Mouse (Mus musculus) adrenal gland (tissue): ENCODE results near the gene A930009A15Rik.

Source experiments
- intact Hi-C: fragments of 180-260 bp; cut with DNase I; formaldehyde crosslinking; loops from one replicate; pipeline ENCODE4 v1.15.1; 2025
- long read RNA-seq, 2 experiments: library from polyadenylated mRNA; unstranded; transcript quantifications; one replicate each; pipeline ENCODE4 v2.0.0; 2020; ENCODE audit warnings: borderline replicate concordance in 1 of 2; ENCODE audit not compliant: insufficient replicate concordance in 1 of 2

A930009A15Rik gene
- long read RNA-seq, experiment 1, result 0 reads
- long read RNA-seq, experiment 2, result 0 reads

DNA sequence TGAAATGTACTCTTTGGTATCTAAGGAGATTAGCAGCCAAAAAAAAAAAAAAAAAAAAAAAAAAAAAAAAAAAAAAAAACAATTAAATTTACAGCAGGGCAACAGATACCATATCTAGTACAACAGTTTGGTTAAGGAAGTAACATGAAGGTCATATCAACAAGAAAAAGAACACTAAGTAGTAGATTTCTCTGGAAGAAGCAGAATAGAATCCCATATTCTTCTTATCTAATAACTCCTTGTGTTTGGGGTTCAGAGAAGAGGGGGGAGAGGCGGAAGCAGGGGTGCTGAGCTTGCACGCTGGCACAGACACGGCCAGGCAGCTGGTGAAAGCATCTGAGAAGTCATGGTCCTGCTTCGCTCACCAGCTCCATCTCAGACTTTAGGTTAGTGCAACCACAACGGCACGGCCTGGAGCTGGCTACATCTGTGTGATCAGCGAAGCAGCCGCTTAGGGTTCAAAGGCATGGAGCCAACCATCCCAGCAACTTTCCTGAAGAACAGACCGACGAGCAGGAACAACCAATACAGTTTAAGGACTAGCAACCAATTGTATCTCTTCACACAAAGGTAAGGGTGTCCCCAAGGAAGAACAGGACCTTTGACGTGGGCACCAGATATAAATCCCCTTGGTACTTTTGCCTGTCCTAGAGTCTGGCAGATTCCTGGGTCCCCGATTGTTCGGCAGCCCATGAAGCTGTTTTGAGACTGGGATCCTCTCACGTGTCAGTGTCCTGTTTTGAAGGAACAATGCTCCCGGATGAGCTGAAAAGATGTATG, at the start of gene A930009A15Rik:
Gene A930009A15Rik, plus strand, starts transcription at position 275 of the 780 bp plus-strand sequence.
- intact Hi-C loops, result no loop called here

DNA sequence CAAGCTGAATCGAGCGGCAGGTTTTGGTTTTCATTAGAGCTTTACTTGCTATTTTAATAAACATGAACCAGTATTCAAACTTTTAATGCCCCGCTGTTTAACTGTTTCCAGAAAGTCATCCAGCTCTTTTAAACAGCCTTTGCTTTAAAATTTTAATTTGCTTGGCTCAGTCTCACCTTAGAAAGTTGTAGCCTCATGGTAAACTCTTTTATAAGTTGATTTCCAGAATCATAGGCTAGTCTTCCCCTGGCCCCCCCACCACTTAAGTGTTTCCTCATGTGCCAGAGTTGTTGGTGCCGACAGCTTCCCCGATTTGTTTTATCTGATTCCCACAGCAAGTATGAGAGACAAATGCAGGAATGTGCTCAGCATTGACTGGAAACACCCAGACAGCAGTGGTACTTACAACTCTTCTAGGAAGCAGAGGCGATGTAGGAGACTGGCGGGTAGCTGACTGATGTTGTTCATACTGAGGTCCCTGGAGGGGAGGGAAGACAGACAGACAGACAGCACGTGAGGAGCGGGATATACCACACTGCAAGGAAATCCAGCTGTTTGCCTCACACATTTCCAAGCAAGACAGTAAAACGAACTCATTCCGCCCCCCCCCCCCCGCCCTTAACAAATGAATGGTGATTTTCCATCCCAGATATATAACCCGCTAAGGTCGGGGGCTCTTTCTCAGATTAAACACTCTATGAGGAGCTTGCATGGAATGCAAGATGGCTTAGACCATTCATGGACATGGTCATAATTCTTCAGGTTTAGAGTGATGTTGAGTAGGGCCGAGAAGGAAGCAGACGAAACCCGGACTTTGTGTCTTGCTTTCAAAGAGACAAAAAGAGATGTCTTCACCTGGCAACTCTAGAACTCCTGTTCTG, 49.3 kb upstream of the A930009A15Rik start:
- intact Hi-C loops, result no loop called here

GRCm38 (mm10) chr10:115521081-115521451, 48.7 kb upstream of the A930009A15Rik start:
- intact Hi-C loops, result no loop called here

DNA sequence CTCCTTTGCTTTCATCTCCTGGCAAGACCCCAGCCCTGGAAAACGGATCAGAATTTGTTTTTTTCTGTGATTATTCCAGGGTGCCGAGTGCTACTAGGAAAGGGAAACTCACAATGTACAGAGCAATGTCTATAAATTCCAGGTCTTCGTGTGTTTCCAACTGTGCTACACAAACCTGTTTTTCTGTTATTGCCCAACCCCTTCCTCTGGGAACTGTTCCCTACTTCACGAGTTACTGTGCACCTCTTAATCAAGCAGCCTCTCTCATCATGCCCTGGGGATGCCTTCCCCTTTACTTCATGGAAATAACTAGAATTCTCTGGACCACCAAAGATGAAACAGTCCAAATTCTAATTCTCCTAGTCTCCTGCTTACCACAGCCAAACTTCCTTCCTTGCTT, 40.9 kb upstream of the A930009A15Rik start:
- intact Hi-C loops, result no loop called here

- intact Hi-C loops, result no loop called here
These were observed 40.0 kb upstream of the A930009A15Rik start for GRCm38 (mm10) chr10:115529768-115530167.

DNA sequence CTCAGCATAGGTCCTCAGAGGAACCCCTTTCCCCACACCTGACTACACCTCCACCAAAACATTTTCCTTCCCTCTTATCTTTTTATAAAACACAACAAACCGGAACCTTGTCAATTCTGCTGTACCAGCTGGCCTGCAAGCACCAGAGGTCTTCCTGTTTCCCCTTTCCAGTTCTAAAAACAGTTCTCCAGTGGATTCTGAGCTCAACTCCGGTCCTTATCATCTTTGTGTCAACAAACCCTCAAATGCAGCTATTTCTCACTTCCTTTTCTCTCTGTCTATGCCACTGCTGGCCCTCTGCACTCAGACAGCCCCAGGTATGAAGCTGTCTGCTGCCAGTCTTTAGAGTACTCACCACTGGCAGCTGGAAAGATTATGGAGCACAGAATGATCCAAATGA, 39.0 kb upstream of the A930009A15Rik start:
- intact Hi-C loops, result no loop called here

- intact Hi-C loops, result no loop called here
These were observed 26.9 kb upstream of the A930009A15Rik start for GRCm38 (mm10) chr10:115542917-115543316.

- intact Hi-C loops, result no loop called here
These were observed 19.5 kb upstream of the A930009A15Rik start for GRCm38 (mm10) chr10:115550253-115550652.

- intact Hi-C loops, result no loop called here
These were observed 18.7 kb upstream of the A930009A15Rik start for GRCm38 (mm10) chr10:115551069-115551468.

GRCm38 (mm10) chr10:115553352-115554113, 16.3 kb upstream of the A930009A15Rik start:
- intact Hi-C loops, result no loop called here

DNA sequence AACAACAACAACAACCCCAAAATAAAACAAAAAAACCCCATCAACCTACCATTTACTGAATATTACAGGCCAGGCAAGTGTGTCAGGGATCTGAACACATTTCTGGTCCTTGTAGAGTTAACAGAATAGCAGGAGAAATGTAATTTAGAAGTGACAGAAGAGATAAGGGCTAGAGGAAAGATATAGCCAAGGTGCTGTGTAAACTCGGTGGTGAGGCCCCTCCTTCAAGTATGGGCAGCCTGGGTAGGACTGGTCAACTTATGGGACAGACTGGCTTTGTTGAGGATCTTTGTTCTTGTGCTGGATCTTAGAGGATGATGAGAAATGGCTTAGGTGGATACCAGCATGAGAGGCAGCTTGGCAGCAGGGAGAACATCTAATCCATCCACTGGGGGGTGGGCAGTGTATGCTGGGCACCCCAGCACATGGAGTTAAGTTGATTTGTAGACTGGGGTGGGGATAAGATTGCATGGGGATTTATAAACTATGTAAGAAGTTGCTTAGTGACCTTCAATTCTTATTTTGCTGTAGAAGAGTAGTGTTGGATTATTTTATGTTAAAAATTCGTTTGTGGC, 14.5 kb upstream of the A930009A15Rik start:
- intact Hi-C loops, result no loop called here

GRCm38 (mm10) chr10:115556738-115557242, 13.0 kb upstream of the A930009A15Rik start:
- intact Hi-C loops, result no loop called here

- intact Hi-C loops, result no loop called here
These were observed 8.5 kb upstream of the A930009A15Rik start for GRCm38 (mm10) chr10:115561136-115561880.

DNA sequence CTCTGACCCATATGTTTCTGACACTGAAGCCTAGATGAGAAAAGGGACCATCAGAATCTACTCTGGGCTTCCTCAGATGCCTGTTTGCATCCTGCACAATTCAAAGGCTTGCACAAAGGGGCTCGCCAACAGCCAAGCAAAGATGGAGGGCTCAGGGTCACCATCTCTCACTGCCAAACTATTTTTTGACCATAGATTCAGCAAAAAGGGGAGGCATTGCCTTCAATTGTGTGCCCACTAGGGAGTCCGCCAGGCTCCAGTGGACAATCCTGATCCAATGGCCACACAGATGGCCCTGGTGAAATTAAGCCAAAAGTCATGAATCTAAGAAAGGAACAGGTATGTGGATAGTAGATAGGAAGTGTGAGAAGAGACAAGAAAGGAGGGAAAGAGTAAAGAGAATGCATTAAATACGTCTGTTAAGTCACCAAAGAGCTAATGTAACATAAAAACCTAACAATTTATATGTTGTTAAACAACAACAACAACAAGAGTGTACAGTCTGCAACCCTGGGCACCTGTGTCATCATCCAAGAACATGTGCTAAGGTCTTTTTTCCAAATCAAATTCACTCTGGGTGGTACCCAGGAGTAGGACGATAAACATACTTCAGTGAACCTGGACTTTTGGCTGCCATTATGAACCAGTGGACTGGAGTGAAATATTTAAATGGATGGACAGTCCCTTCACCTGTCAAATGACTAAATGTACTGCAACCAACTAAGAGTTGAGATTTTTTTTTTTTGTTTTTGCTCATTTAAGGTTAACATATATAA, 6.7 kb upstream of the A930009A15Rik start:
- intact Hi-C loops, result no loop called here

DNA sequence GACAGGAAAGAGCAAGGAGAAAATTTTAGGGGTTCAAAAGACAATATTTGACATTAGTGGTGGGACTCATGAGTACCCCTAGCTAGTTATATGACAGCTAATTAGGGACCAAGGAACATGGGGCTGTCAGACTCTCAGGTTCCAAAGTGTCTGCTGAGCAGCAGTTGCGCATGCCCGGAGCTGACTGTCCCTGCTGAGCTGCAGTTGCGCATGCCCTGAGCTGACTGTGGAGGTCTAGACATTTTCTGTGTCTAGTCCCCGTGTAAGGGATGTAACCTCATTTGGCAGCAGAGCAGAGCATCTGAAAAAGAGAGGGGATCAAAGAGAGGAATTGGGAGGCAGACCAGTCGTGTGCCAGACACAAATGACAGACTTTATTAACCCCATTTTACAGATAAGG, 5.8 kb upstream of the A930009A15Rik start:
- intact Hi-C loops, result no loop called here

GRCm38 (mm10) chr10:115570577-115570976, 791 bp downstream of the A930009A15Rik start:
- intact Hi-C loops, result no loop called here

- intact Hi-C loops, result no loop called here
These were observed 1.5 kb downstream of the A930009A15Rik start for GRCm38 (mm10) chr10:115571317-115571716.

GRCm38 (mm10) chr10:115571734-115572440, 2.1 kb downstream of the A930009A15Rik start:
- intact Hi-C loops, result no loop called here

DNA sequence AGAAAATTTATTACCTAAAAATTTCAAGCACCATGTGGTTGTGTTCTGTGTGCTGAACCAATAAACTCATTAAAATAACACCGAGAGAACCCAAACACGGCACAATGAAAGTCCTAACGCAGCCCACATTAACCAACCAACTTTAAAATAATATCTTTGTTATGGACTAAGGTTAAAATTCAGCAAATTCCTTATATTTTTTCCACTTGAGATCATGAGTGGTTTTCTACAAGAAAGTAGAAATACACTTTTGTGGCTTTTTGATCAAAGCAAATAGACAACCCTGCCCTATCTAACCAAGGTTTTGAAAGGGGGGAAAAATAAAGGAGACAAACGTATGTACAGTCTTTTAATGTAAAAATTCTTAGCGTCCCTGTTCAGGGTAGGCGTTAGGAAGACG, 9.3 kb downstream of the A930009A15Rik start:
- intact Hi-C loops, result no loop called here
